Mouse (Mus musculus): ENCODE data around the gene Pnpla7. TPM values are rescaled to one million over a fixed set of nuclear protein-coding genes. Genes with fewer than 3 reads are reported as not detected.

Pnpla7 gene
- total RNA-seq, 2 experiments from 2014 or later, result 30.7 to 31.4 TPM

DNA sequence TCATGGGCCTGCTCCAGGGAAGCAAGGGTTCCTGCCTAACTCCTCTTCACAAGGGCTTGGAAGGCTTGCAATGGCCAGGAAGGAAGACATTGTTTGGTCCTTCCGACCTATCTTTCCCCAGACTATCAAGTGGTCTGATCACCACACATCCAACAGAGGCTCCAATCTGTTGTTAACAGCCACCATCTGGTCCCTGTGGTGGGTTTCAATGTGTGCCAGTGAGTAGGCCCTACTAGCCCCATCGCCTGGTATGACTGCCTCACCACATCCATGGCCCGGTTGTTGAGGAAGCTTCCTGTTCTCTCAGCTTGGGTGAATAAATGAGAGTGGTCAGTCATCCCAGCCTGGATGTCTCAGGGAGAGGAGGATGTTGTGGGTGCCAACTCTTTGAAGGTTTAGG, 112.8 kb downstream of the Pnpla7 start:
- TF ChIP-seq CTCF (conservative IDR thresholded peaks at IDR 0.05), result no peak
- DNase-seq (ENCODE audit: low spot score in 2 of 2), result no peak
- Histone ChIP-seq H3K4me3 (no peak overlapping the region), H3K27ac (no peak overlapping the region)

DNA sequence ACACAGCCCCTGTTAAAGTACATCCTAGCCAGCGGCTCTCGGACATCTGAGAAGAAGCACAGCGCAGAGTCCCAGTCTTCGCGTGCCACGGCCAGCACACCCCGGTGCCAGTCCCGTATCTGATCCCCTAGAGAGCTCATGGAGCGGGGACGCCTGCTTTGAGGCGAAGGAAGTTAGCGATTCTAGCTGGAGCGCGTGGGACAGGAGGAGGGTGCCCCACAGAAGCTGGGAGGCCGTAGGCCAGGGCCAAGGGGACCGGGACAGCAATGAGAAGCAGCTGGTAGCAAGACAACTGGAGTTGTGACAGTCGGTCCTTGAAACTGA, 118.9 kb downstream of the Pnpla7 start:
- DNase-seq (ENCODE audit: low spot score in 2 of 2), result no peak
- Histone ChIP-seq H3K27ac (no peak overlapping the region), H3K4me3 (no peak overlapping the region)
- TF ChIP-seq CTCF (conservative IDR thresholded peaks at IDR 0.05), result no peak

DNA sequence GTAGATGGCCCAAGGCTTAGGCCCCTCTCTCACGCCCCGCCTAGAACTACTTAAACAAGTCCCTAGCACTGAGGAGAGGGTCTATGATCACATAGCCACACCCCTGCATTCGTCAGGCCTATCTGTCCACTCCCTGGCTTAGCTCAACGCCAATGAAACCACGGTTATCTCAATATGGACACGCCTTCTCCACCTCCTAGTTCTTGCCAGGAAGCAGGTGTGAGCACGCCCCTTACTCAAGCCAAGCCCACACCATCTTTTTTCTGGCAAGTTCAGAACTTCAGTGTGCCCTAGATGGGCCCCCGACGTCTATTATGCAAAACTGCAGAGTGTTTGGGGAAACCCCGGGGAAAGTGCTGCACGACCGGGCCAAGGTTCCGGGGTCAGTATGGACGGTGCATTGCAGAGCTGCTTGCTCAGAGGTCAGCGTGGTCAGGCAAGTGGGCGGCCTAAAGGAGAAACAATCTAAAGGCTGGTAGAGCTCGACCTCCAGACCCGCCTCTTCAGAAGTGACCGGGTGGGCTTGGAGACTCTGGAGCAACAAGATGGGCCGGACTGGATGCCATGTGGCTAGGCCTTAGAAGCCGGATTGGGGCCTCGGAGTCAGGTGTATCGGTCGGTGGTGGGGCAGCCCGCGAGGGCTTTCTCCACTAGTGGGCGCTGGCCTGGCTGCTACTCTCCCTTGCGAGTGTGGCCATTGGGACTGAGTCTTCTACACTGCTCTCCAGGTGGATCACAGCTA, 119.4 kb downstream of the Pnpla7 start, which contains the start of gene Noxa1:
Gene Noxa1, minus strand, starts transcription at position 41 of the 742 bp plus-strand sequence.
- Histone ChIP-seq H3K27ac (no peak within 1 kb of the TSS; the same call in 1 of the 2 replicates), H3K4me3 (no peak within 1 kb of the TSS)
- TF ChIP-seq CTCF (conservative IDR thresholded peaks at IDR 0.05), result no peak; the same call in 1 of the 2 replicates
- DNase-seq (ENCODE audit: low spot score in 2 of 2), result no peak

DNA sequence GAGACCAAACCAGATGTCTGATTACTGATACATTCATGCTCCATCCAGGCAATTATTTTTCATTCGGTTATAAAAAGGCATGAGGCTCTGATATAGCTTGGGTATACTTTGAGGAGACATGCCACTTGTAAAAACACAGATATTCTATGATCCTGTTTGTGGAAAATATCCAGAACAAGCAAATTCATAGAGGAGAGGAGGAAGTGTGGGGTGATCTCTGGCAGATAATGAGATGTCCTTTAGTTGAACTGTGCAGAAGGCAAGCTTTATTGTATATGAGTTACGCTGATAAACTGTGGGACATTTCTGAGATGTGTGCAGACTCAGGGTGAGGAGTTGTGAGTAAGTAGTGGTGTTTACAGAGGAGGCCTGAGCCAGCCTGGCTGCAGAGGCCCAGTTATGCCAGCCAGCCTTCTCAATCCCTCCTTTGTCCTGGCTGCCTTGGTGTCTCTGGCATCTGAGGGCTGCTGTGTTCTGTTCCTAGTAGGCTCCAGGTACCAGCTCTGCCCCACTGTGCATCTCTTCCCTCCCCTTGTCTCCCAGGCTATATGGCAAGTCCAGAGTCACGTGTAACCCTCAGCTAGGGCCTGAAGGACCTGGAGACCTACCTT, 122.3 kb downstream of the Pnpla7 start:
- Histone ChIP-seq H3K27ac (peak overlapping the region; percentile 83), H3K4me3 (no peak overlapping the region)
- no peak for TF ChIP-seq CTCF (conservative IDR thresholded peaks at IDR 0.05)
- DNase-seq (ENCODE audit: low spot score in 2 of 2), result no peak

DNA sequence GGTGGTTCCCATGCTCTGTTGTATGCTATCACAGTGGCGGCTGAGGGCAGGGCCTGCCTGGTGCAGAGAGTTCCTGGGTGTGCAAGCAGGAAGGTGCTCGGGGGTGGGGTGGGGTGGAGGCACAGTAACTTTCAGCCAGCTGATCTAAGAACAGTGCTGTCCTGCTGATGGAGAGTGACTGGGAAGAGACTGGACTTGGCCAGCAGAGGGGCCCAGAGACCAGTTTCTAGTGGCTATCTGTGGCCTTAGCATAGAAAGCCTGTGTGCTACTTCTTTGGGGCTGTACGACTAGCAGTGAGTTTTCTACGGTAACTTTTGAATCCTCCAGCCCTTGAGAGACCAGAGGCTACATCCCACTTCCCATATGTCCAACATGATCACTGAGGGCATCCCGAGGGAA, 123.1 kb downstream of the Pnpla7 start:
- Histone ChIP-seq H3K27ac (peak overlapping the region; percentile 83), H3K4me3 (no peak overlapping the region)
- peak; percentile 32 to 33 for DNase-seq (ENCODE audit: low spot score in 2 of 2)
- peak; percentile 76 for TF ChIP-seq CTCF (conservative IDR thresholded peaks at IDR 0.05)

DNA sequence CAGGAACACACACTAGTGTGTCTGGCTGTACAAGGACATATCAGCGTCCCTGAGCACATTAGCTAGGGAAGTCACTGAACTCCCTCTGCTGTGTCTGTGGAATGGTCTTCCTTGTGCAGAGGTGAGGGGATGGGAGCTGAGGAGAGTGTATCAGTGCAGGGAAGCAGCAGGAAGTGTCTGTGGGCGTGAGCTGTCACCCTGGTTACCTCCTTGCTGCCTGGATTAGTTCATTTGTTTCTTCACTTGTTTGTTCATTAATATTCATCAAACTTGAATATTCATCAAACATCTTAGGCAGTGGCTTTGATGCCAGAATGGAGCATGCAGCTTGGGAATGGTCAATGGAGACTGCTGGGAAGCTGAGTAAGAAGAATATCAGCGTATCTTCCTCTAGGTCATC, 123.9 kb downstream of the Pnpla7 start:
- no peak for TF ChIP-seq CTCF (conservative IDR thresholded peaks at IDR 0.05)
- no peak for DNase-seq (ENCODE audit: low spot score in 2 of 2)
- H3K4me3 ChIP-seq, result no peak overlapping the region
- H3K27ac ChIP-seq, result peak overlapping the region; percentile 83

Small RNA genes within 50 kb of the gene (microRNA-seq; reads per million reads assigned to microRNA genes)
- 0 reads per million in 2 experiments for gene Gm22875
- 0 reads per million in 2 experiments for gene Gm24328
- 0 reads per million in 2 experiments for gene Mir7664

Other genes starting within 250 kb of the Pnpla7 start
- 10 to 100 TPM; 77.2 to 79.7 TPM for gene Cacna1b, start 212.9 kb upstream of the Pnpla7 start, total RNA-seq (2021)
- 10 to 100 TPM; 63.3 to 70.0 TPM for gene Ehmt1, start 56.4 kb upstream of the Pnpla7 start, total RNA-seq (2021)
- gene Arrdc1, start 40.8 kb upstream of the Pnpla7 start, total RNA-seq (2021), result 10 to 100 TPM; 11.5 to 18.3 TPM
- 10 to 100 TPM; 35.0 to 36.2 TPM for gene Zmynd19, start 26.2 kb upstream of the Pnpla7 start, total RNA-seq (2021)
- 10 to 100 TPM; 30.5 to 39.6 TPM for gene Dph7, start 13.6 kb upstream of the Pnpla7 start, total RNA-seq (2021)
- gene Mrpl41, start 935 bp upstream of the Pnpla7 start, total RNA-seq (2021), result 10 to 100 TPM; 84.0 to 86.9 TPM
- gene Nsmf, start 78.3 kb downstream of the Pnpla7 start, total RNA-seq (2021), result 1,000 to 10,000 TPM in 1 of 2 experiments, 100 to 1,000 TPM in 1; 975 to 1,037 TPM
- gene Entpd8, start 104.3 kb downstream of the Pnpla7 start, total RNA-seq (2021), result not detected
- not detected for gene Noxa1, start 119.1 kb downstream of the Pnpla7 start, total RNA-seq (2021)
- gene Nrarp, start 204.7 kb downstream of the Pnpla7 start, total RNA-seq (2021), result 10 to 100 TPM; 21.3 to 21.9 TPM
- gene Tor4a, start 220.9 kb downstream of the Pnpla7 start, total RNA-seq (2021), result 1 to 10 TPM; 2.2 to 3.0 TPM
- gene Nelfb, start 235.5 kb downstream of the Pnpla7 start, total RNA-seq (2021), result 10 to 100 TPM; 57.0 to 58.5 TPM
- under 1 TPM in 1 of 2 experiments, not detected in 1; 0.33 TPM for gene Stpg3, start 238.6 kb downstream of the Pnpla7 start, total RNA-seq (2021)
- gene Fam166a, start 242.7 kb downstream of the Pnpla7 start, total RNA-seq (2021), result not detected
- 100 to 1,000 TPM; 305 to 309 TPM for gene Tubb4b, start 248.7 kb downstream of the Pnpla7 start, total RNA-seq (2021)

Data from layer of hippocampus, adult 2 months (tissue).